Mouse (Mus musculus) T-cell, adult 66 days (primary cell): ENCODE data around the gene Nr4a1. TPM values are rescaled to one million over a fixed set of nuclear protein-coding genes. Genes with fewer than 3 reads are reported as not detected.

Experiments used
- total RNA-seq, 2 experiments: library from RNA; stranded (reverse); gene quantifications; 3 replicates in 1 of 2; 4 replicates in 1 of 2; pipeline ENCODE4 v1.2.4; 2023

Nr4a1 gene
- total RNA-seq, result 10 to 100 TPM; 69.2 to 71.1 TPM

GRCm38 (mm10) chr15:101253886-101254795, at the start of gene Nr4a1:
Gene Nr4a1, plus strand, starts transcription at chr15:101254269.

GRCm38 (mm10) chr15:101224006-101224906, 29.8 kb upstream of the Nr4a1 start, which contains the start of gene Grasp:
Gene Grasp, plus strand, starts transcription at chr15:101224188.

GRCm38 (mm10) chr15:101283911-101284750, 30.1 kb downstream of the Nr4a1 start, which contains the start of gene Atg101:
Gene Atg101, plus strand, starts transcription at chr15:101284272.

GRCm38 (mm10) chr15:101293025-101293621, 39.1 kb downstream of the Nr4a1 start, which contains the start of gene 6030408B16Rik:
Gene 6030408B16Rik, plus strand, starts transcription at chr15:101293212.

Other genes with a start within 250 kb of the Nr4a1 start
- gene Gm47841, start 206.9 kb upstream of the Nr4a1 start, total RNA-seq, result not detected
- not detected for gene Fignl2, start 175.7 kb upstream of the Nr4a1 start, total RNA-seq
- gene Ankrd33, start 138.5 kb upstream of the Nr4a1 start, total RNA-seq, result not detected
- 10 to 100 TPM; 14.5 to 18.4 TPM for gene Acvrl1, start 125.7 kb upstream of the Nr4a1 start, total RNA-seq
- gene Acvr1b, start 80.2 kb upstream of the Nr4a1 start, total RNA-seq, result 10 to 100 TPM; 35.1 TPM
- gene Grasp, start 30.1 kb upstream of the Nr4a1 start, total RNA-seq, result 1 to 10 TPM; 5.5 to 5.7 TPM
- 10 to 100 TPM; 54.3 to 69.0 TPM for gene Atg101, start 30.0 kb downstream of the Nr4a1 start, total RNA-seq
- gene 6030408B16Rik, start 38.9 kb downstream of the Nr4a1 start, total RNA-seq, result 1 to 10 TPM in 1 of 2 experiments, under 1 TPM in 1; 0.50 to 1.1 TPM
- not detected for gene Krt80, start 115.9 kb downstream of the Nr4a1 start, total RNA-seq
- not detected for gene Krt7, start 156.8 kb downstream of the Nr4a1 start, total RNA-seq
- not detected for gene Krt87, start 184.5 kb downstream of the Nr4a1 start, total RNA-seq
- not detected for gene Krt88, start 193.5 kb downstream of the Nr4a1 start, total RNA-seq
- gene Krt81, start 209.5 kb downstream of the Nr4a1 start, total RNA-seq, result not detected
- not detected for gene Krt86, start 219.2 kb downstream of the Nr4a1 start, total RNA-seq
- gene Krt83, start 237.2 kb downstream of the Nr4a1 start, total RNA-seq, result under 1 TPM; 0.55 to 0.95 TPM